Mouse (Mus musculus): ENCODE measurements around the gene Mthfsd. TPM values are rescaled to one million over a fixed set of nuclear protein-coding genes. Genes with fewer than 3 reads are reported as not detected.

Mthfsd gene
- total RNA-seq, 2 experiments from 2014 or later, result 6.4 to 6.7 TPM

GRCm38 (mm10) chr8:121124547-121125239 lies 16.5 kb upstream of the Mthfsd start:
- no peak for ATAC-seq (replicated peaks; ENCODE audit: low FRiP score, poor library complexity, severe bottlenecking)

DNA sequence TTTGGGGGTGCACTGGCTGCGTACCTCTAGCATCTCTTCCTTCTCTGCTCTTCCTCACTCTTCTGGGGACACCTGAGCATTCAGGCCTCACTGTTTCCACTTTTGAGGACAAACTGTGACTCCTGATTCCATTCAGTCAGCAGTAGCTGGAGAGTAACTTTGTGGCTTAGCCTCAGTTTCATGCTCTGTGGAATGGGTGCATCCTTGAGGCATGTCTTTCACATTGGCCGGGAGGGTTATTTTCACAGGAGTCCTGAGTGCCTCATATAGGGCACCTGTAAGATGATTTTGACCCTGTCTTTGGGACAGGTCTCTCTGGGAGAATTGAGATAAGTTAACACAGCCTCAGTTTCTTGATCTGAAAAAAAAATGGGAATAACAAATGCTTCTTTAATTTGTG lies 14.9 kb upstream of the Mthfsd start:
- ATAC-seq (replicated peaks; ENCODE audit: low FRiP score, poor library complexity, severe bottlenecking), result no peak

GRCm38 (mm10) chr8:121122368-121122767 lies 14.2 kb upstream of the Mthfsd start:
- ATAC-seq (replicated peaks; ENCODE audit: low FRiP score, poor library complexity, severe bottlenecking), result no peak

- ATAC-seq (replicated peaks; ENCODE audit: low FRiP score, poor library complexity, severe bottlenecking), result no peak
Observed at GRCm38 (mm10) chr8:121121704-121122103, 13.5 kb upstream of the Mthfsd start.

- no peak for ATAC-seq (replicated peaks; ENCODE audit: low FRiP score, poor library complexity, severe bottlenecking)
Observed at GRCm38 (mm10) chr8:121120456-121121419, 12.5 kb upstream of the Mthfsd start.

- ATAC-seq (replicated peaks; ENCODE audit: low FRiP score, poor library complexity, severe bottlenecking), result no peak
Observed at GRCm38 (mm10) chr8:121119635-121120455, 11.7 kb upstream of the Mthfsd start.

GRCm38 (mm10) chr8:121118634-121119420 lies 10.6 kb upstream of the Mthfsd start:
- ATAC-seq (replicated peaks; ENCODE audit: low FRiP score, poor library complexity, severe bottlenecking), result no peak

GRCm38 (mm10) chr8:121117906-121118305 lies 9.7 kb upstream of the Mthfsd start:
- no peak for ATAC-seq (replicated peaks; ENCODE audit: low FRiP score, poor library complexity, severe bottlenecking)

- ATAC-seq (replicated peaks; ENCODE audit: low FRiP score, poor library complexity, severe bottlenecking), result no peak
Observed at GRCm38 (mm10) chr8:121117186-121117651, 9.0 kb upstream of the Mthfsd start.

DNA sequence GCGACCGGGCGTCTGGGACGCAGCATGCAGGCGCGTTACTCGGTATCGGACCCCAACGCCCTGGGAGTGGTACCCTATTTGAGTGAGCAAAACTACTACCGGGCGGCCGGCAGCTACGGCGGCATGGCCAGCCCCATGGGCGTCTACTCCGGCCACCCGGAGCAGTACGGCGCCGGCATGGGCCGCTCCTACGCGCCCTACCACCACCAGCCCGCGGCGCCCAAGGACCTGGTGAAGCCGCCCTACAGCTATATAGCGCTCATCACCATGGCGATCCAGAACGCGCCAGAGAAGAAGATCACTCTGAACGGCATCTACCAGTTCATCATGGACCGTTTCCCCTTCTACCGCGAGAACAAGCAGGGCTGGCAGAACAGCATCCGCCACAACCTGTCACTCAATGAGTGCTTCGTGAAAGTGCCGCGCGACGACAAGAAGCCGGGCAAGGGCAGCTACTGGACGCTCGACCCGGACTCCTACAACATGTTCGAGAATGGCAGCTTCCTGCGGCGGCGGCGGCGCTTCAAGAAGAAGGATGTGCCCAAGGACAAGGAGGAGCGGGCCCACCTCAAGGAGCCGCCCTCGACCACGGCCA lies 8.5 kb upstream of the Mthfsd start:
- ATAC-seq (replicated peaks; ENCODE audit: low FRiP score, poor library complexity, severe bottlenecking), result no peak

- no peak for ATAC-seq (replicated peaks; ENCODE audit: low FRiP score, poor library complexity, severe bottlenecking)
Observed at GRCm38 (mm10) chr8:121115948-121116347, 7.8 kb upstream of the Mthfsd start, which contains the start of gene Foxc2. Gene Foxc2, plus strand, starts transcription at chr8:121116171.

- ATAC-seq (replicated peaks; ENCODE audit: low FRiP score, poor library complexity, severe bottlenecking), result no peak
Observed at GRCm38 (mm10) chr8:121115136-121115535, 6.9 kb upstream of the Mthfsd start.

DNA sequence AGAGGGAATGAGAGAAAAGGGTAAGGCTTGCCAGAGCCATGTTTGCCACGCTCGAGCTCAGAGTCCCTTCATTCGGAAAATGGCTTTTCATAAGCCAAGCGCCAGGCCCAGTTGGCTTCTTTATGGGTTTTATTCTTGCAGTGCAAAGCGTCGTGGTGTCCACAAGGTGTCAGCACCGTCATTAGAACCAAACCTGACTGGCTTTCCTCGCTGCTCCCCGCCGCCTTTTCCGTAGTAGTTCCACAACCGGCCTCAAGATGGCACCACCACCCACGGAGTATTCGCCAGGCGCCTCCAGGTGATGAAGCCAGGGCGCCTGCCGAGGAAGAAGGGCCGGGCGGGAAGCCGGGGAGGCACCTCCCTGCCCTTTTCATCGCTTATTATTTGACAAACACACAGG lies 5.1 kb upstream of the Mthfsd start:
- ATAC-seq (replicated peaks; ENCODE audit: low FRiP score, poor library complexity, severe bottlenecking), result peak; percentile 84

GRCm38 (mm10) chr8:121111145-121111907 lies 3.1 kb upstream of the Mthfsd start:
- ATAC-seq (replicated peaks; ENCODE audit: low FRiP score, poor library complexity, severe bottlenecking), result no peak

DNA sequence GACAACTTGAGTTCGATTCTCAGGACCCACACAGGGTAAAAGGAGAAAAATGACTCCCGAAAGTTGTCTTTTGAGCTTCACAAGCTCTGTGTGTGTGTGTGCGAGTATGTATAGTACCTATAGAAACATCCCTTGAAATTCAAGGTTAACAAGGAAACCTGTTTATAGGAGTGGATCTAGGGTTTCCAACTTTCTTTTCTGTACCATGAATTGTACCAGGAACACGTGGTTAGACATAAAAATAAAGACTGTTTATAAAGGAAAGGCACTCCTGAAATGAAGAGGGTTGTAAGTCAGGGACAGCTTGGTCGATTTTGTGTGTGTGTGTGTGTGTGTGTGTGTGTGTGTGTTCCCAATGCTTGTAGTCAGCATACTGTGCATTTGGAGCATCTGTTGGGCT lies 465 bp upstream of the Mthfsd start:
- no peak for ATAC-seq (replicated peaks; ENCODE audit: low FRiP score, poor library complexity, severe bottlenecking)

GRCm38 (mm10) chr8:121104049-121104818 lies 4.0 kb downstream of the Mthfsd start:
- 0 out of 2 replicates have a peak, but pooled peaks have one; percentile 53 for ATAC-seq (replicated peaks; ENCODE audit: low FRiP score, poor library complexity, severe bottlenecking)

DNA sequence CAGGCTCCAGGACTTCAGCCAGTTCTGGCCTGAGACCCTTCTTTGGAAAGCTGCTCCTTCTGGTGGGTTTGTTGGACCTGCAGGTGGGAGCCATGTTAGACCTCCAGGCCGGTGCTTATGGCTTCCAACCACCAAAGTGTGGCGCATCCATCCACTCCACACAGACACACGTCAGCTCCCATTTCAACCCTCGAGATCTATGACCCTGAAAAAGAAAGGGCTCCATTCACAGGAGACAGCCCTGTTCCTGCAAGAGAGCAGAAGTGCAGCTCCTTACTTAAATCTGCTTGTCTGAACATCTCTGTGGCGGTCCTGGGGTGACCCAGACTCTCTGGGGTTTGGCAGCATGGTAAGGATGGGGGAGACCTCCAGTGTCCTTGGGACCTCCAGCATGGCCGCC lies 14.7 kb downstream of the Mthfsd start:
- ATAC-seq (replicated peaks; ENCODE audit: low FRiP score, poor library complexity, severe bottlenecking), result no peak

Measured in erythroid progenitor cell, adult 5-6 weeks (primary cell).